Mouse (Mus musculus) G1E (cell line): ENCODE results near the gene Cd44.

Experiments
- CTCF ChIP-seq: IDR thresholded peaks from 2 replicates; pipeline ENCODE4 v1.5.1; 2012; ENCODE audit warnings: low read depth, low read length, inconsistent platforms, mixed read lengths
- GATA1 ChIP-seq: IDR thresholded peaks from 2 replicates; pipeline ENCODE4 v1.6.1; 2012; ENCODE audit warnings: borderline replicate concordance, low read length, inconsistent platforms, mixed read lengths
- GATA2 ChIP-seq: IDR thresholded peaks from 2 replicates; pipeline ENCODE4 v1.6.1; 2012; ENCODE audit warnings: low read depth, low read length, inconsistent platforms, borderline replicate concordance

- TF ChIP-seq CTCF (no peak), GATA2 (no peak), GATA1 (no peak)
Measured at GRCm38 (mm10) chr2:102941937-102942781, 40.7 kb upstream of the Cd44 start.
